Mouse (Mus musculus) intestine, embryonic 14.5 days (tissue): ENCODE data around the gene Zc3h14. TPM values are rescaled to one million over a fixed set of nuclear protein-coding genes. Genes with fewer than 3 reads are reported as not detected.

ENCODE experiments used
- ATAC-seq: fragments of 200-750 bp; cut with Nextera tagmentation; replicated peaks from 2 replicates; pipeline ENCODE4 v1.8.0; 2017; ENCODE audit warnings: low read depth, moderate number of reproducible peaks, moderate TSS enrichment, moderate library complexity; ENCODE audit not compliant: low FRiP score, low TSS enrichment
- DNase-seq: peaks from one replicate; pipeline ENCODE4 v3.0.0-alpha.2; 2018; ENCODE audit warnings: low spot score
- H3K27ac ChIP-seq: fragments of 300-500 bp; sonication (generic); 2 replicates; pipeline ENCODE4 v1.5.1; 2014; ENCODE audit warnings: low read depth, mild to moderate bottlenecking, control low read depth
- H3K27me3 ChIP-seq: fragments of 300-500 bp; sonication (generic); replicated peaks from 2 replicates; pipeline ENCODE4 v1.6.1; 2014; ENCODE audit warnings: low read length, control low read depth; ENCODE audit not compliant: control insufficient read depth, insufficient read depth
- H3K36me3 ChIP-seq: fragments of 300-500 bp; sonication (generic); 2 replicates; pipeline ENCODE4 v1.6.1; 2014; ENCODE audit warnings: low read length, control low read depth; ENCODE audit not compliant: control insufficient read depth, insufficient read depth
- H3K4me1 ChIP-seq: fragments of 300-500 bp; sonication (generic); replicated peaks from 2 replicates; pipeline ENCODE4 v1.6.1; 2014; ENCODE audit warnings: low read length, control low read depth, mixed read lengths; ENCODE audit not compliant: control insufficient read depth, insufficient read depth
- H3K4me2 ChIP-seq: fragments of 300-500 bp; sonication (generic); 2 replicates; pipeline ENCODE4 v1.6.1; 2014; ENCODE audit warnings: low read length
- H3K4me3 ChIP-seq: fragments of 300-500 bp; sonication (generic); 2 replicates; pipeline ENCODE4 v1.5.1; 2014; ENCODE audit warnings: low read depth, low read length, control low read depth, mixed read lengths
- H3K9ac ChIP-seq: fragments of 300-500 bp; sonication (generic); 2 replicates; pipeline ENCODE4 v1.6.1; 2014; ENCODE audit warnings: mild to moderate bottlenecking, low read length
- H3K9me3 ChIP-seq: fragments of 300-500 bp; sonication (generic); 2 replicates; pipeline ENCODE4 v1.6.1; 2016; ENCODE audit warnings: low read length, control low read depth; ENCODE audit not compliant: control insufficient read depth
- WGBS: fragments of 180-500 bp; shearing (Covaris S2); extraction: QIAGEN DNeasy Blood & Tissue Kit; methylation state at CpG from one replicate; pipeline ENCODE4 v1.1.7; 2014; 5-methylcytosine and 5-hydroxymethylcytosine counted together
- polyA plus RNA-seq: library from polyadenylated mRNA; unstranded; fragments of >200 nt; fragmentation: Nextera tagmentation; extraction: Ambion mirVana; gene quantifications from 2 replicates; pipeline ENCODE4 v1.2.1, GENCODE M21; 2014

The Zc3h14 gene
- polyA plus RNA-seq, 1 experiment from 2014 or later, result 115 TPM

- H3K9me3 ChIP-seq, result no peaks in the 10 kb centered on the region
- no peaks in the 10 kb centered on the region for H3K27me3 ChIP-seq
- ATAC-seq (no peak), DNase-seq (no peak)
- H3K4me1 ChIP-seq, result no peaks in the 10 kb centered on the region
- H3K4me2 ChIP-seq, result no peak overlapping the region
- H3K36me3 ChIP-seq, result peaks cover 13% of the 10 kb centered on the region; the same call in 1 of the 2 replicates
- no peak overlapping the region for H3K27ac ChIP-seq
- WGBS, result 75% methylated on average over 3 of the region's 3 CpGs
- no peak overlapping the region for H3K4me3 ChIP-seq
- H3K9ac ChIP-seq, result no peak overlapping the region
Observed at GRCm38 (mm10) chr12:98802245-98802644, 55.5 kb downstream of the Zc3h14 start.

- Histone ChIP-seq H3K27ac (no peak overlapping the region), H3K4me3 (no peak overlapping the region), H3K9ac (no peak overlapping the region), H3K9me3 (no peaks in the 10 kb centered on the region), H3K4me1 (no peaks in the 10 kb centered on the region), H3K27me3 (no peaks in the 10 kb centered on the region), H3K4me2 (no peak overlapping the region), H3K36me3 (no peaks in the 10 kb centered on the region)
- no peak for DNase-seq
- WGBS, result 90% methylated on average over 3 of the region's 3 CpGs
- no peak for ATAC-seq
Observed at GRCm38 (mm10) chr12:98804078-98804748, 57.4 kb downstream of the Zc3h14 start.

- no peaks in the 10 kb centered on the region for H3K4me1 ChIP-seq
- no peak overlapping the region for H3K4me3 ChIP-seq
- DNase-seq (no peak), ATAC-seq (no peak)
- H3K27me3 ChIP-seq, result no peaks in the 10 kb centered on the region
- H3K9me3 ChIP-seq, result no peaks in the 10 kb centered on the region
- WGBS, result 78% methylated on average over 2 of the region's 2 CpGs
- H3K27ac ChIP-seq, result no peak overlapping the region
- H3K9ac ChIP-seq, result no peak overlapping the region
- H3K36me3 ChIP-seq, result 0 out of 2 replicates have a peak, but pooled peaks cover 5% of the 10 kb centered on the region
- H3K4me2 ChIP-seq, result no peak overlapping the region
Observed at GRCm38 (mm10) chr12:98820781-98821180, 74.0 kb downstream of the Zc3h14 start.

- H3K4me3 ChIP-seq, result no peak overlapping the region
- H3K9ac ChIP-seq, result no peak overlapping the region
- H3K27ac ChIP-seq, result no peak overlapping the region
- H3K36me3 ChIP-seq, result no peaks in the 10 kb centered on the region
- no peak for ATAC-seq
- WGBS, result 78% methylated on average over 7 of the region's 7 CpGs
- H3K4me2 ChIP-seq, result no peak overlapping the region
- no peak for DNase-seq
- H3K27me3 ChIP-seq, result no peaks in the 10 kb centered on the region
- no peaks in the 10 kb centered on the region for H3K9me3 ChIP-seq
- no peaks in the 10 kb centered on the region for H3K4me1 ChIP-seq
Observed at GRCm38 (mm10) chr12:98831122-98831521, 84.4 kb downstream of the Zc3h14 start.

- ATAC-seq (no peak), DNase-seq (no peak)
- 83% methylated on average over 8 of the region's 8 CpGs for WGBS
- H3K4me1 ChIP-seq, result no peaks in the 10 kb centered on the region
- H3K4me2 ChIP-seq, result no peak overlapping the region
- no peak overlapping the region for H3K27ac ChIP-seq
- H3K27me3 ChIP-seq, result no peaks in the 10 kb centered on the region
- no peak overlapping the region for H3K4me3 ChIP-seq
- no peaks in the 10 kb centered on the region for H3K9me3 ChIP-seq
- no peaks in the 10 kb centered on the region for H3K36me3 ChIP-seq
- H3K9ac ChIP-seq, result no peak overlapping the region
Observed at GRCm38 (mm10) chr12:98832929-98833598, 86.3 kb downstream of the Zc3h14 start.

- H3K9me3 ChIP-seq, result no peaks in the 10 kb centered on the region
- 44% methylated on average over 1 of the region's 1 CpGs for WGBS
- ATAC-seq (no peak), DNase-seq (no peak)
- H3K27me3 ChIP-seq, result no peaks in the 10 kb centered on the region
- H3K27ac ChIP-seq, result no peak overlapping the region
- H3K36me3 ChIP-seq, result no peaks in the 10 kb centered on the region
- H3K4me2 ChIP-seq, result no peak overlapping the region
- H3K9ac ChIP-seq, result no peak overlapping the region
- no peaks in the 10 kb centered on the region for H3K4me1 ChIP-seq
- no peak overlapping the region for H3K4me3 ChIP-seq
Observed at GRCm38 (mm10) chr12:98833901-98834300, 87.1 kb downstream of the Zc3h14 start.

- Histone ChIP-seq H3K4me2 (no peak overlapping the region), H3K27me3 (no peaks in the 10 kb centered on the region), H3K9ac (no peak overlapping the region), H3K4me1 (no peaks in the 10 kb centered on the region), H3K9me3 (no peaks in the 10 kb centered on the region), H3K4me3 (no peak overlapping the region), H3K27ac (no peak overlapping the region), H3K36me3 (no peaks in the 10 kb centered on the region)
- 74% methylated on average over 2 of the region's 2 CpGs for WGBS
- ATAC-seq, result no peak
- no peak for DNase-seq
Observed at GRCm38 (mm10) chr12:98834879-98835278, 88.1 kb downstream of the Zc3h14 start.

GRCm38 (mm10) chr12:98835466-98835865 lies 88.7 kb downstream of the Zc3h14 start:
- Histone ChIP-seq H3K4me3 (no peak overlapping the region), H3K4me2 (no peak overlapping the region), H3K36me3 (no peaks in the 10 kb centered on the region), H3K9me3 (no peaks in the 10 kb centered on the region), H3K27me3 (no peaks in the 10 kb centered on the region), H3K4me1 (no peaks in the 10 kb centered on the region), H3K27ac (no peak overlapping the region), H3K9ac (no peak overlapping the region)
- DNase-seq (no peak), ATAC-seq (no peak)
- WGBS, result 87% methylated on average over 2 of the region's 2 CpGs
